Mouse (Mus musculus) limb, embryonic 10.5 days (tissue): ENCODE measurements at regions not wholly inside any gene's neighbourhood (a gene's known extent, or its start where the extent isn't known, plus 50 kb on each side); places are given as distances from the start of the nearest gene placed in this dataset.
A peak's percentile ranks its signal among the peaks of the same experiment; 100 is the strongest.

ENCODE experiments used
- DNase-seq: peaks from one replicate; pipeline ENCODE4 v3.0.0-alpha.2; 2017; ENCODE audit warnings: low spot score
- H3K27ac ChIP-seq: fragments of 300-500 bp; sonication (generic); 2 replicates; pipeline ENCODE4 v1.5.1; 2016; ENCODE audit warnings: mild to moderate bottlenecking
- H3K27me3 ChIP-seq: fragments of 300-500 bp; sonication (generic); 2 replicates; pipeline ENCODE4 v1.6.1; 2016; ENCODE audit warnings: low read depth, mild to moderate bottlenecking; ENCODE audit not compliant: poor library complexity, severe bottlenecking
- H3K36me3 ChIP-seq: fragments of 300-500 bp; sonication (generic); 2 replicates; pipeline ENCODE4 v1.6.1; 2016; ENCODE audit warnings: mild to moderate bottlenecking, moderate library complexity
- H3K4me1 ChIP-seq: fragments of 300-500 bp; sonication (generic); 2 replicates; pipeline ENCODE4 v1.6.1; 2016
- H3K4me3 ChIP-seq: fragments of 300-500 bp; sonication (generic); 2 replicates; pipeline ENCODE4 v1.5.1; 2016; ENCODE audit warnings: mild to moderate bottlenecking, moderate library complexity
- H3K9me3 ChIP-seq: fragments of 300-500 bp; sonication (generic); replicated peaks from 2 replicates; pipeline ENCODE4 v1.6.1; 2016; ENCODE audit warnings: mild to moderate bottlenecking
- WGBS: fragments of 180-500 bp; shearing (Covaris S2); methylation state at CpG from one replicate; pipeline ENCODE4 v1.1.7; 2016; 5-methylcytosine and 5-hydroxymethylcytosine counted together

GRCm38 (mm10) chr10:126815730-126816129, 85.4 kb downstream of the Atp23 start:
- Histone ChIP-seq H3K9me3 (no peaks in the 10 kb centered on the region), H3K4me3 (no peak overlapping the region), H3K27ac (no peak overlapping the region), H3K36me3 (no peaks in the 10 kb centered on the region), H3K4me1 (0 out of 2 replicates have a peak, but pooled peaks cover 2% of the 10 kb centered on the region), H3K27me3 (no peaks in the 10 kb centered on the region)
- 84% methylated on average over 5 of the region's 5 CpGs for WGBS
- DNase-seq: no peak

GRCm38 (mm10) chr10:126814968-126815367, 86.2 kb downstream of the Atp23 start:
- WGBS: 96% methylated on average over 18 of the region's 18 CpGs
- Histone ChIP-seq H3K27me3 (no peaks in the 10 kb centered on the region), H3K4me1 (peaks cover 7% of the 10 kb centered on the region; the same call in 1 of the 2 replicates), H3K4me3 (no peak overlapping the region), H3K36me3 (no peaks in the 10 kb centered on the region), H3K27ac (no peak overlapping the region), H3K9me3 (no peaks in the 10 kb centered on the region)
- DNase-seq: no peak

DNA sequence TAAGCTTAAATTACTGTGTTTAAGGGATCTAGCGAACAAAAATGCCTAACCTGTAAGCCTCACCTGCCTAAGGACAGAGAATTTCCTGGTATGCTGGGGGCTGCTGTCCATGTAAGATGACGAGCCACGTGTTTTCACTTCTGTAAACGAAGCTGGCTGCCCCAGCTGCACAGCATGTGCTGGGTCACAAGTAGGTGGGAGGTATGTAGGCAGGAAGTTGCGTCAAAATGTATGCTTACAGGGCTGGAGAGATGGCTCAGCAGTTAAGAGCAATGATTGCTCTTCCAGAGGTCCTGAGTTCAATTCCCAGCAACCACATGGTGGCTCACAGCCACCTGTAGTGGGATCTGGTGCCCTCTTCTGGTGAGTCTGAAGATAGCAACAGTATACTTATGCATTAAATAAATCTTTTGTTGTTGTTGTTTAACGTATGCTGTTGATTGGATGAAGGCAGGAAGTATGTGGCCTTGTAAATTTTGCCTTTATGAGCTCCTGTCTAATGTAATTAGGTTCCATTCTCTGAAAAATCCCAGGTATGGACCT, 88.0 kb downstream of the Atp23 start:
- H3K27me3 ChIP-seq: no peaks in the 10 kb centered on the region

GRCm38 (mm10) chr10:126812243-126812755, 88.9 kb downstream of the Atp23 start:
- H3K4me3 ChIP-seq: no peak overlapping the region
- no peaks in the 10 kb centered on the region for H3K36me3 ChIP-seq
- H3K4me1 ChIP-seq: peaks cover 13% of the 10 kb centered on the region
- DNase-seq: no peak
- WGBS: 86% methylated on average over 7 of the region's 7 CpGs
- no peaks in the 10 kb centered on the region for H3K9me3 ChIP-seq
- no peak overlapping the region for H3K27ac ChIP-seq
- no peaks in the 10 kb centered on the region for H3K27me3 ChIP-seq

More for the DNA sequence above, 88.0 kb downstream of the Atp23 start:
- Histone ChIP-seq H3K4me1 (peaks cover 13% of the 10 kb centered on the region), H3K9me3 (no peaks in the 10 kb centered on the region), H3K4me3 (no peak overlapping the region), H3K27ac (no peak overlapping the region), H3K36me3 (no peaks in the 10 kb centered on the region)
- WGBS: 80% methylated on average over 6 of the region's 6 CpGs
- DNase-seq: no peak

GRCm38 (mm10) chr10:126810346-126811095, 90.6 kb downstream of the Atp23 start:
- Histone ChIP-seq H3K36me3 (no peaks in the 10 kb centered on the region), H3K4me1 (peaks cover 13% of the 10 kb centered on the region), H3K27ac (no peak overlapping the region), H3K4me3 (no peak overlapping the region), H3K27me3 (no peaks in the 10 kb centered on the region), H3K9me3 (no peaks in the 10 kb centered on the region)
- DNase-seq: no peak
- 79% methylated on average over 11 of the region's 11 CpGs for WGBS

- WGBS: 50% methylated on average over 17 of the region's 17 CpGs
- Histone ChIP-seq H3K27me3 (no peaks in the 10 kb centered on the region), H3K4me3 (peak overlapping the region; percentile 36)
Observed at GRCm38 (mm10) chr10:126809587-126809986, 91.6 kb downstream of the Atp23 start.

GRCm38 (mm10) chr10:126806881-126807280, 94.3 kb downstream of the Atp23 start:
- H3K4me1 ChIP-seq: peaks cover 11% of the 10 kb centered on the region
- H3K4me3 ChIP-seq: no peak overlapping the region
- WGBS: 86% methylated on average over 4 of the region's 4 CpGs
- no peaks in the 10 kb centered on the region for H3K9me3 ChIP-seq
- H3K27me3 ChIP-seq: no peaks in the 10 kb centered on the region
- no peak overlapping the region for H3K27ac ChIP-seq
- no peak for DNase-seq
- H3K36me3 ChIP-seq: no peaks in the 10 kb centered on the region

More at GRCm38 (mm10) chr10:126809587-126809986, 91.6 kb downstream of the Atp23 start:
- Histone ChIP-seq H3K36me3 (no peaks in the 10 kb centered on the region), H3K4me1 (peaks cover 13% of the 10 kb centered on the region), H3K27ac (peak overlapping the region; percentile 17; the same call in 1 of the 2 replicates), H3K9me3 (no peaks in the 10 kb centered on the region)
- no peak for DNase-seq

- Histone ChIP-seq H3K27me3 (no peaks in the 10 kb centered on the region), H3K4me3 (no peak overlapping the region), H3K27ac (no peak overlapping the region), H3K36me3 (no peaks in the 10 kb centered on the region), H3K4me1 (no peaks in the 10 kb centered on the region), H3K9me3 (no peaks in the 10 kb centered on the region)
- no peak for DNase-seq
- WGBS: 84% methylated on average over 4 of the region's 4 CpGs
Observed at GRCm38 (mm10) chr10:126802732-126803131, 98.4 kb downstream of the Atp23 start.

GRCm38 (mm10) chr10:126799393-126799792, 101.8 kb downstream of the Atp23 start:
- 60% methylated on average over 4 of the region's 4 CpGs for WGBS
- Histone ChIP-seq H3K4me3 (no peak overlapping the region), H3K9me3 (no peaks in the 10 kb centered on the region), H3K27ac (no peak overlapping the region), H3K4me1 (no peaks in the 10 kb centered on the region), H3K27me3 (no peaks in the 10 kb centered on the region), H3K36me3 (no peaks in the 10 kb centered on the region)
- no peak for DNase-seq

DNA sequence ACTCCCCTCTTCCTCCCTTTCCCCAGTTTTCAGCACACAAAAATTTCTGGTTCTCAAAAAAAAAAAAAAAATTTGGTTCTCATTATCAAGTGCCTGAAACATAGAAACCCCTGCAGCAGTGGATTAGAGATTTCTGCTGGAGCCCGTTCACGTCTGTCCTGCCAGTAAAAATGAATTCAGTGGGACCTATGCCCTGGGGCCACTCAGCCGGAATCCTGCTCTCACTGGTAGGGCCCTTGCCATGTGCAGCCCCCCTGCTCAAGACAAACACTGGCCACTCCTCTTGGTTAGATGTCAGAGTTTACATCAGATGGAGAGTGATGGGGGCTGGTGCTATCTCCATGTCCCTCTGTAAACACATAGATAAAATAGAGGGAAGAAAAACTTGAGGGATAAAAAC, 108.0 kb downstream of the Atp23 start:
- WGBS: 58% methylated on average over 3 of the region's 3 CpGs
- H3K4me1 ChIP-seq: peaks cover 16% of the 10 kb centered on the region
- H3K9me3 ChIP-seq: no peaks in the 10 kb centered on the region
- DNase-seq: no peak
- no peaks in the 10 kb centered on the region for H3K36me3 ChIP-seq
- H3K27ac ChIP-seq: no peak overlapping the region
- H3K27me3 ChIP-seq: no peaks in the 10 kb centered on the region
- no peak overlapping the region for H3K4me3 ChIP-seq

DNA sequence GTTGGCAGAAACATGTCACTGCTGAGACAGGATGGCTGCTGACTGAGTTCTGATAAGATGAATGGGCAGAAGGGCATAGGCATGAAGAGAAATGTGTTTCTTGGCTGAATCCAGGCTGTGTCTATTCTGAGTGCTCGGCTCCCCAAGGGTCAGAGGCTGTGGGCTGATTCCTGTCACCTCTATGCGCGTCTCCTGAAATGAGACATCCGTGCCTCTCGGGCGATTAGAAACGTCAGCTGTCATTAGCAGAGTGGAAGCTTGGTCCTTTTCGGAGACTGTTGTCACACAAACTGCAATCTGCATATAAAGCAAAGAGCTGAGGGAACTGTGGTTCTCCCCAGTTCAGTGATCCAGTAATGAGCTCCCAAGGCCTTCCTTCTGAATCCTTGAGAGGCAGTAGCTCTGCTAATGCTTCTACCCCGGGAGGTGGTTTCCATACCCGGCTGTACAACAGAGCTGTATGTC, 108.8 kb downstream of the Atp23 start:
- Histone ChIP-seq H3K4me3 (no peak overlapping the region), H3K4me1 (peaks cover 16% of the 10 kb centered on the region), H3K27ac (no peak overlapping the region), H3K9me3 (no peaks in the 10 kb centered on the region), H3K27me3 (no peaks in the 10 kb centered on the region), H3K36me3 (no peaks in the 10 kb centered on the region)
- WGBS: 71% methylated on average over 10 of the region's 10 CpGs
- no peak for DNase-seq

- Histone ChIP-seq H3K4me3 (no peak overlapping the region), H3K4me1 (peaks cover 16% of the 10 kb centered on the region), H3K27ac (no peak overlapping the region), H3K36me3 (no peaks in the 10 kb centered on the region), H3K9me3 (no peaks in the 10 kb centered on the region), H3K27me3 (no peaks in the 10 kb centered on the region)
- DNase-seq: no peak
- WGBS: 92% methylated on average over 5 of the region's 5 CpGs
Observed at GRCm38 (mm10) chr10:126788277-126788676, 112.9 kb downstream of the Atp23 start.

DNA sequence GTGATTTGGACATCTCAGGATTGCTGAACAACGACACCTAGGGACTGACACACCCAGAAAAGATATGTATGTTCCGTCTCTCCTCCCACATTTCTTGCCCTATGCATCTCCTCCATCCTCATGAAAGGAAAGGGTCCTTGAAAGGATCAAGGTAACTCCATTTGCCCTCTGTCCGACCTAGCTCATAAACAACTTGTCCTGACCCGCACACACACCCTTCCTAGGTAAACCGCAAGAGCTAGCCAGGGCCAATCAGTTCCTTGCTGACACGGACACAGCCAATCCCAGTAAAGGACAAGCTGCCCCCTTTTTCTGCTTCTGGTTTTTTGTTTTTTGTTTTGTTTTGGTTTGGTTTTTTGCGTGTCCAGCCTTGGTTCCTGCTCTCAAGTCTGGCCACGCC, 118.0 kb downstream of the Atp23 start:
- H3K4me1 ChIP-seq: no peaks in the 10 kb centered on the region
- no peak overlapping the region for H3K4me3 ChIP-seq
- DNase-seq: no peak
- H3K36me3 ChIP-seq: no peaks in the 10 kb centered on the region
- no peaks in the 10 kb centered on the region for H3K9me3 ChIP-seq
- WGBS: 89% methylated on average over 8 of the region's 8 CpGs
- no peaks in the 10 kb centered on the region for H3K27me3 ChIP-seq
- no peak overlapping the region for H3K27ac ChIP-seq
